Mouse (Mus musculus) MEL (cell line): Measurements from ENCODE around the gene Mrvi1. TPM values are rescaled to one million over a fixed set of nuclear protein-coding genes. Genes with fewer than 3 reads are reported as not detected.

Experiments used
- DNase-seq: peaks from one replicate; pipeline ENCODE4 v3.0.0; 2011; ENCODE audit warnings: low read depth, low spot score
- H3K27ac ChIP-seq: 2 replicates; pipeline ENCODE4 v1.5.1; 2012; ENCODE audit warnings: low read depth, mild to moderate bottlenecking, control low read depth, low read length, moderate library complexity; ENCODE audit not compliant: control insufficient read depth
- H3K27me3 ChIP-seq, 2 experiments: fragments of 150-350 bp in 1 of 2; sonication (generic) in 1 of 2; 2 replicates each; pipeline ENCODE4 v1.6.1; 2012; ENCODE audit warnings: low read length in 2 of 2, mild to moderate bottlenecking in 2 of 2, improper control_type of control experiment in 1 of 2, moderate library complexity in 1 of 2; ENCODE audit not compliant: insufficient read depth in 2 of 2, control insufficient read depth in 1 of 2
- H3K36me3 ChIP-seq, 2 experiments: 2 replicates each; pipeline ENCODE4 v1.6.1; 2012 to 2014; ENCODE audit warnings: low read length in 2 of 2, improper control_type of control experiment in 1 of 2, inconsistent platforms in 1 of 2, mild to moderate bottlenecking in 1 of 2; ENCODE audit not compliant: insufficient read depth in 2 of 2, control insufficient read depth in 1 of 2
- H3K4me1 ChIP-seq, 2 experiments: fragments of 150-350 bp in 1 of 2; sonication (generic) in 1 of 2; 2 replicates each; pipeline ENCODE4 v1.6.1; 2012; ENCODE audit warnings: low read length in 2 of 2, improper control_type of control experiment in 1 of 2, mild to moderate bottlenecking in 1 of 2; ENCODE audit not compliant: insufficient read depth in 2 of 2, control insufficient read depth in 1 of 2
- H3K4me3 ChIP-seq, 2 experiments: fragments of 150-350 bp in 1 of 2; sonication (generic) in 1 of 2; 2 replicates each; pipeline ENCODE4 v1.5.1; 2012; ENCODE audit warnings: low read depth in 2 of 2, low read length in 2 of 2, mild to moderate bottlenecking in 2 of 2, moderate library complexity in 2 of 2, control low read depth in 1 of 2, improper control_type of control experiment in 1 of 2; ENCODE audit not compliant: control insufficient read depth in 1 of 2, insufficient read depth in 1 of 2
- H3K79me2 ChIP-seq: 2 replicates; pipeline ENCODE4 v1.6.1; 2012; ENCODE audit warnings: mild to moderate bottlenecking, low read length, moderate library complexity; ENCODE audit not compliant: control insufficient read depth, poor library complexity, insufficient read depth
- H3K9ac ChIP-seq: 2 replicates; pipeline ENCODE4 v1.6.1; 2012; ENCODE audit warnings: low read depth, mild to moderate bottlenecking, control low read depth, low read length, moderate library complexity; ENCODE audit not compliant: control insufficient read depth, poor library complexity, severe bottlenecking
- H3K9me3 ChIP-seq: fragments of 150-350 bp; sonication (generic); replicated peaks from 2 replicates; pipeline ENCODE4 v1.6.1; 2012; ENCODE audit warnings: mild to moderate bottlenecking, low read length, improper control_type of control experiment, moderate library complexity; ENCODE audit not compliant: insufficient read depth
- BHLHE40 ChIP-seq: IDR thresholded peaks from 2 replicates; pipeline ENCODE4 v1.6.1; 2012; ENCODE audit warnings: low read depth, mild to moderate bottlenecking, inconsistent platforms, low read length, improper control_type of control experiment, borderline replicate concordance
- E2F4 ChIP-seq: IDR thresholded peaks from 2 replicates; pipeline ENCODE4 v1.6.1; 2011; ENCODE audit warnings: low read depth, low read length, improper control_type of control experiment, borderline replicate concordance
- EP300 ChIP-seq, 2 experiments: IDR thresholded peaks; 2 replicates each; pipeline ENCODE4 v1.6.1; 2011; ENCODE audit warnings: improper control_type of control experiment in 2 of 2, low read length in 2 of 2, low read depth in 1 of 2, mild to moderate bottlenecking in 1 of 2
- GATA1 ChIP-seq: IDR thresholded peaks from 2 replicates; pipeline ENCODE4 v1.6.1; 2011; ENCODE audit warnings: low read depth, low read length, improper control_type of control experiment
- HCFC1 ChIP-seq: IDR thresholded peaks from 2 replicates; pipeline ENCODE4 v1.6.1; 2012; ENCODE audit warnings: low read depth, mild to moderate bottlenecking, inconsistent platforms, low read length, improper control_type of control experiment, moderate library complexity
- JUND ChIP-seq: IDR thresholded peaks from 2 replicates; pipeline ENCODE4 v1.6.1; 2011; ENCODE audit warnings: low read depth, mild to moderate bottlenecking, improper control_type of control experiment, low read length
- KAT2A ChIP-seq: conservative IDR thresholded peaks from 2 replicates; pipeline ENCODE4 v1.6.1; 2012; ENCODE audit warnings: low read depth, low read length, improper control_type of control experiment, inconsistent platforms
- MAZ ChIP-seq: IDR thresholded peaks from 2 replicates; pipeline ENCODE4 v1.6.1; 2012; ENCODE audit warnings: low read depth, mild to moderate bottlenecking, inconsistent platforms, low read length, improper control_type of control experiment
- MEF2A ChIP-seq: IDR thresholded peaks from 2 replicates; pipeline ENCODE4 v1.6.1; 2014; ENCODE audit warnings: low read depth, mild to moderate bottlenecking, inconsistent platforms, low read length, improper control_type of control experiment; ENCODE audit not compliant: poor library complexity, insufficient replicate concordance, severe bottlenecking; ENCODE audit errors: extremely low read depth
- MYB ChIP-seq: IDR thresholded peaks from 2 replicates; pipeline ENCODE4 v1.6.1; 2011; ENCODE audit warnings: mild to moderate bottlenecking, low read depth, low read length, improper control_type of control experiment
- NRF1 ChIP-seq: IDR thresholded peaks from 2 replicates; pipeline ENCODE4 v1.6.1; 2014; ENCODE audit warnings: low read depth, mild to moderate bottlenecking, inconsistent platforms, low read length, improper control_type of control experiment, moderate library complexity; ENCODE audit not compliant: poor library complexity, insufficient read depth, severe bottlenecking
- POLR2A ChIP-seq, 2 experiments: IDR thresholded peaks; 2 replicates each; pipeline ENCODE4 v1.6.1; 2011 to 2012; ENCODE audit warnings: low read length in 2 of 2, mild to moderate bottlenecking in 2 of 2, control low read depth in 1 of 2, improper control_type of control experiment in 1 of 2, low read depth in 1 of 2, moderate library complexity in 1 of 2; ENCODE audit not compliant: control insufficient read depth in 1 of 2, insufficient read depth in 1 of 2, poor library complexity in 1 of 2
- POLR2AphosphoS2 ChIP-seq: IDR thresholded peaks from 2 replicates; pipeline ENCODE4 v1.6.1; 2011; ENCODE audit warnings: low read length, improper control_type of control experiment
- RAD21 ChIP-seq: IDR thresholded peaks from 2 replicates; pipeline ENCODE4 v1.6.1; 2011; ENCODE audit warnings: mild to moderate bottlenecking, low read depth, low read length, improper control_type of control experiment
- RCOR1 ChIP-seq: IDR thresholded peaks from 2 replicates; pipeline ENCODE4 v1.6.1; 2012; ENCODE audit warnings: low read depth, mild to moderate bottlenecking, inconsistent platforms, low read length, improper control_type of control experiment
- SIN3A ChIP-seq: IDR thresholded peaks from 2 replicates; pipeline ENCODE4 v1.6.1; 2012; ENCODE audit warnings: low read length, improper control_type of control experiment, inconsistent platforms
- TAL1 ChIP-seq: IDR thresholded peaks from 2 replicates; pipeline ENCODE4 v1.6.1; 2012; ENCODE audit warnings: mild to moderate bottlenecking, inconsistent platforms, low read length, moderate library complexity, mixed read lengths
- TBP ChIP-seq: IDR thresholded peaks from 2 replicates; pipeline ENCODE4 v1.8.0; 2011; ENCODE audit warnings: low read depth, low read length, improper control_type of control experiment
- TCF12 ChIP-seq: IDR thresholded peaks from 2 replicates; pipeline ENCODE4 v1.6.1; 2014; ENCODE audit warnings: low read depth, mild to moderate bottlenecking, inconsistent platforms, low read length, improper control_type of control experiment, moderate library complexity
- USF2 ChIP-seq, 2 experiments: IDR thresholded peaks; 2 replicates each; pipeline ENCODE4 v1.6.1; 2011 to 2012; ENCODE audit warnings: improper control_type of control experiment in 2 of 2, low read length in 2 of 2, borderline replicate concordance in 1 of 2, inconsistent platforms in 1 of 2, low read depth in 1 of 2, mild to moderate bottlenecking in 1 of 2; ENCODE audit not compliant: insufficient read depth in 1 of 2
- ZKSCAN1 ChIP-seq: IDR thresholded peaks from 2 replicates; pipeline ENCODE4 v1.6.1; 2012; ENCODE audit warnings: low read depth, mild to moderate bottlenecking, inconsistent platforms, low read length, improper control_type of control experiment, moderate library complexity
- ZMIZ1 ChIP-seq: IDR thresholded peaks from 2 replicates; pipeline ENCODE4 v1.6.1; 2012; ENCODE audit warnings: low read depth, mild to moderate bottlenecking, inconsistent platforms, low read length, improper control_type of control experiment, moderate library complexity
- ZNF384 ChIP-seq: IDR thresholded peaks from 2 replicates; pipeline ENCODE4 v1.6.1; 2012; ENCODE audit warnings: low read depth, mild to moderate bottlenecking, inconsistent platforms, low read length, improper control_type of control experiment
- polyA plus RNA-seq, 2 experiments: library from polyadenylated mRNA; stranded (reverse) in 1 of 2; unstranded in 1 of 2; fragments of >175 nt in 1 of 2; fragments of >200 nt in 1 of 2; gene quantifications; 2 replicates each; pipeline versions ENCODE4 v1.2.1 to v1.2.4; 2012; ENCODE audit warnings: low replicate concordance in 2 of 2, low read depth in 1 of 2; ENCODE audit not compliant: insufficient read length in 2 of 2, insufficient read depth in 1 of 2, missing spikeins in 1 of 2
- total RNA-seq: library from RNA; depleted of rRNA; stranded (reverse); fragments of 300-350 nt; gene quantifications from 2 replicates; pipeline ENCODE4 v1.2.3, GENCODE M21; 2012

Gene Mrvi1
- total and polyA plus RNA-seq, 3 experiments = 0.19 to 0.92 TPM; not detected in 1

DNA sequence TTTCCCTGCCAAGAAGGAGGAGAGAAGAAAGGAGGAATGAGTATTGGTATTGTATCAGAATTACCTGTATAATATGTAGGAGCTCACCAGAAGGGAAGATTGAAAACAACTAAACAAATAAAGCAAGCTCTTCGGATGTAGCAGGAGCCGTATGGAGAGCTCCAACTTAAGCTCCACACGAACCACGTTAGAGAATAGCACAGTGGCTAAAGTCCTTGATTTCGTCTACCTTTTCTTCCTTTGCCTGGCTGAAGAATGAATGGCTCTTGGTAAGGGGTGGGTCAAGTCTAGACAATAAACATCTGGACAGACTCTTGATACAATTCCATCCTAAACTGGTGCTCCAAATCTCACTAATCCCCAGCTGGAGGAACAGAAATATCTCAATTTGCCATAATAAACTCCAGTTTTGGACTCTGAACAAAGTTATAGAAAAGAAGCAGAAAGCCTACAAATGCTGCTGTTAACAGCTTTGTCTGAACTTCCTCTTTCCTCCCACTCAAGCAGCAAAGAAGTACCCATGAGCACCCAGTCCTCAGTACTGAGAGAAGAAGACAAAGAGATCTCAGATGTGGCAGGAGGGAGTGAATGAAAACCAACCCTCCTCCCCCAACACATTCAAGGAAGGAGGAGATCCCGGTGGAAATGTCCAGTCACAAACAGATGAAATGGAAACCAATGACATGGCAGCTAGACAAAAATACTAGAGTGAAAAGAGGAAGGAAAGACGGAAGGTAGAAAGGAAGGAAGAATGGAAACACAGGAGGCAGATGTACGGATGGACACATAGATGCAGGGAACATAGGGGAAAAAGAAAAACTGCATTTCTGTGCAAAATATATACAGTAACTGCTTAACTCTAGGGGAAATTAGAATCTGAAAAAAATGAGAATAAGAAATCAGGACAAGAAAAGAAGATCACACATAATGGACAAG is 73.8 kb downstream of the Mrvi1 start (continued):
- TF ChIP-seq KAT2A = no peak
- TF ChIP-seq TAL1 = no peak
- no peak for TF ChIP-seq MYB
- no peak for TF ChIP-seq ZKSCAN1

DNA sequence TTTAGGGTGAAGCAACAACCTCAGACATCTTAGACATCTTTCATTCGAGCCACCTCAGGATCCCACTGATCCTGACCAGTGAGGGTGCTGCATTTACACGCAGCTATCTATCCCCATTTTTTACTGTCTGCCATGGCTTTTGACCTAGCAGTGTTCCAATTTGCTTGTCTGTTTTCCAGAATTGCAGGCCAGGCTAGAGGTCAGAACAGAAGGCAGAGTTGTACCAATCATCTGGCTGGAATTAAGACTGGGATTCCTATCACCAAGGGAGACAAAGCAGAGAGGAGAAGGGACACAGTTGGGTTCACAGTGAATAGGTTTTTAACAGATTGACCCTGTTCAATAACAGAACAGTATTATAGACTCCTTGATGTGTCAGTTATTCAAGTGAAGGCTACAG is 75.7 kb downstream of the Mrvi1 start:
- Histone ChIP-seq H3K4me1 (peaks cover 0 to 11% of the 10 kb centered on the region in 2 experiments; a peak in 2 of 4 replicates), H3K27me3 (no peaks in the 10 kb centered on the region), H3K36me3 (peaks cover 0 to 10% of the 10 kb centered on the region in 2 experiments; a peak in 2 of 4 replicates), H3K9ac (no peak overlapping the region), H3K27ac (no peak overlapping the region), H3K9me3 (no peaks in the 10 kb centered on the region), H3K4me3 (no peak overlapping the region), H3K79me2 (no peaks in the 10 kb centered on the region)
- no peak for DNase-seq
- TF ChIP-seq TCF12 = no peak
- TF ChIP-seq JUND = no peak

DNA sequence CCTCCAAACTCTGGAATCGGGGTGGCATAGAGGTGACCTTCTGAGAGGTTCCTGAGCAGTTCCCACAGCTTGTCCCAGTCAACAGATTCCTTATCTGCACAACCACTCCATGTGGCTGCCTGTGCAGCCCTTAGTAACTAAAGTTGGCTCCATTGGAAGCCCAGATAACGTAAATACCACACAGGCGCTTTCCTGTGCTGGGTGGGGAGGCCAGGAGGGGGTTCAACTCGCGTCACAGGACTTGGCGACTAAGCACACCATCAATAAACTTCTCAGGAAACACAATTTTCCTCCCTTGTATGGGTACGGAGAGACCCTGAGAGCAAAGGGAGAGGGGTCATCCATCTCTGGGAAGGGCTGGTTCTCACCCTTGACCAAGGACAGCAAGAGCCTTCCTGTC is 79.0 kb downstream of the Mrvi1 start:
- Histone ChIP-seq H3K4me3 (no peak overlapping the region), H3K27me3 (no peaks in the 10 kb centered on the region), H3K36me3 (peaks cover 0 to 7% of the 10 kb centered on the region in 2 experiments; a peak in 2 of 4 replicates), H3K27ac (no peak overlapping the region), H3K9ac (no peak overlapping the region), H3K4me1 (peaks cover 0 to 11% of the 10 kb centered on the region in 2 experiments; a peak in 2 of 4 replicates), H3K79me2 (no peaks in the 10 kb centered on the region), H3K9me3 (no peaks in the 10 kb centered on the region)
- DNase-seq = no peak
- TF ChIP-seq ZNF384 (no peak), MEF2A (no peak), ZMIZ1 (no peak), MYB (no peak), HCFC1 (no peak), MAZ (no peak), GATA1 (no peak), USF2 (IDR thresholded peaks at IDR 0.05; ENCODE audit: borderline replicate concordance in 1 of 2, insufficient read depth in 1 of 2, low read depth in 1 of 2, low read length in 2 of 2) (no peak), NRF1 (no peak), E2F4 (no peak), RCOR1 (no peak), POLR2AphosphoS2 (no peak), KAT2A (no peak), POLR2A (IDR thresholded peaks at IDR 0.05; ENCODE audit: control insufficient read depth in 1 of 2, insufficient read depth in 1 of 2, low read depth in 1 of 2, low read length in 2 of 2, poor library complexity in 1 of 2) (no peak), RAD21 (no peak), EP300 (IDR thresholded peaks at IDR 0.05; ENCODE audit: low read depth in 1 of 2, low read length in 2 of 2) (no peak), ZKSCAN1 (no peak), TBP (no peak), BHLHE40 (no peak), SIN3A (no peak)
